Mouse (Mus musculus) bone marrow, adult 2 months (tissue): ENCODE data around the gene Tcam1.

Source experiments
- CTCF ChIP-seq: fragments of 200-500 bp; IDR thresholded peaks from 2 replicates; pipeline ENCODE4 v1.5.1; 2011; ENCODE audit warnings: low read length, control low read depth; ENCODE audit not compliant: control insufficient read depth, insufficient read depth
- POLR2A ChIP-seq: fragments of 200-500 bp; IDR thresholded peaks from 2 replicates; pipeline ENCODE4 v1.6.1; 2011; ENCODE audit warnings: low read depth, mild to moderate bottlenecking, control low read depth, low read length, borderline replicate concordance; ENCODE audit not compliant: control insufficient read depth

GRCm38 (mm10) chr11:106305348-106306064 lies 29.0 kb downstream of the Tcam1 start:
- no peak for TF ChIP-seq CTCF
- TF ChIP-seq POLR2A: no peak
